Mouse (Mus musculus): Measurements from ENCODE around the gene Foxn3. TPM values are rescaled to one million over a fixed set of nuclear protein-coding genes. Genes with fewer than 3 reads are reported as not detected.

Gene Foxn3
- polyA plus RNA-seq, 1 experiment from 2014 or later: 95.8 TPM

DNA sequence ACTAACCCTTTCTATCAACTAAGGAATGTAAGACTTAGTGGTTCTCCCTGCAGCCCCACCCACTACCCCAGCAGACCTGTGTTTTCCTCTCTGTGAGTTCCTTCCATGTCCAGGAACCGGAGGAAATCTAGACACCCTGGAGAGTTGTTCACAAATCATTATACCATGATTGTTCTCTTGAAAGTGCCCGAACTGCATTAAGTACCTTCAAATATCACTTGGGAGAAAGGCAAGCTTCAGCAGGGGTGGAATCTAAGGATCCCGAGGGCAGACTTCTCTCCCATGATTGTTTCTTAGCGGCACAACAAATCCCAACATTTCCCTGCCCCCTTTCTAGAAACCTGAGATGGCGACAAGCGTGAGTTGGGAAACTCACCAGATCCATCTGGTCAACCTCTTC, 247.5 kb downstream of the Foxn3 start:
- no peak overlapping the region for H3K9ac ChIP-seq (replicated peaks; ENCODE audit: low read depth, low read length)
- no peaks in the 10 kb centered on the region for H3K36me3 ChIP-seq (ENCODE audit: control insufficient read depth, insufficient read depth, low read length)
- H3K4me3 ChIP-seq (ENCODE audit: low read depth, low read length): no peak overlapping the region
- no peak for ATAC-seq (ENCODE audit: low read depth)
- 85% methylated on average over 6 of the region's 6 CpGs for WGBS
- no peaks in the 10 kb centered on the region for H3K9me3 ChIP-seq (ENCODE audit: control insufficient read depth, low read length)
- no peak overlapping the region for H3K4me2 ChIP-seq (ENCODE audit: low read depth, low read length)
- no peaks in the 10 kb centered on the region for H3K27me3 ChIP-seq (ENCODE audit: control insufficient read depth, insufficient read depth, low read length)
- H3K4me1 ChIP-seq (ENCODE audit: control insufficient read depth, insufficient read depth, low read length): peaks cover 12% of the 10 kb centered on the region
- H3K27ac ChIP-seq (ENCODE audit: low read depth, low read length): no peak overlapping the region

DNA sequence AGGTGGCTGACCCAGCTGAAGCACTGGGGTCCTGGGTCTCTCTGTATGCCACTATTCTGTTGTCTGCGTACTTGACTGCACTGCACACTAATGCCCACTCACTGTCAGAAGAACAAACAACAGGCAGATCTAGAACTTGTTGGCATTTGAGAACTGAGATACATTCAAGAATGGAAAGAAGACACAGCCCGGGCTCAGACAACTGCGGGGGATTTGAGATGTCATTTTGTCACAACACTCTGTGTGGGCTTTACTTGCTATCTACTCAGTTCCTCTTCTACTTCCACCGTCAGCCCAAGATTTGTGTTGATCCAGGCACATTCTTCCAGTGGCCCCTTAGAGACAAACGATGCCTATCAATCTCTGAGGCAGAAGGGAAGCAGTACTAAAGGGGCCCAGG, 248.6 kb downstream of the Foxn3 start:
- H3K4me1 ChIP-seq (ENCODE audit: control insufficient read depth, insufficient read depth, low read length): peaks cover 12% of the 10 kb centered on the region
- H3K4me3 ChIP-seq (ENCODE audit: low read depth, low read length): no peak overlapping the region
- H3K9me3 ChIP-seq (ENCODE audit: control insufficient read depth, low read length): no peaks in the 10 kb centered on the region
- WGBS: 59% methylated on average over 5 of the region's 5 CpGs
- no peaks in the 10 kb centered on the region for H3K36me3 ChIP-seq (ENCODE audit: control insufficient read depth, insufficient read depth, low read length)
- H3K27ac ChIP-seq (ENCODE audit: low read depth, low read length): no peak overlapping the region
- H3K4me2 ChIP-seq (ENCODE audit: low read depth, low read length): no peak overlapping the region
- H3K27me3 ChIP-seq (ENCODE audit: control insufficient read depth, insufficient read depth, low read length): no peaks in the 10 kb centered on the region
- H3K9ac ChIP-seq (replicated peaks; ENCODE audit: low read depth, low read length): no peak overlapping the region
- no peak for ATAC-seq (ENCODE audit: low read depth)

DNA sequence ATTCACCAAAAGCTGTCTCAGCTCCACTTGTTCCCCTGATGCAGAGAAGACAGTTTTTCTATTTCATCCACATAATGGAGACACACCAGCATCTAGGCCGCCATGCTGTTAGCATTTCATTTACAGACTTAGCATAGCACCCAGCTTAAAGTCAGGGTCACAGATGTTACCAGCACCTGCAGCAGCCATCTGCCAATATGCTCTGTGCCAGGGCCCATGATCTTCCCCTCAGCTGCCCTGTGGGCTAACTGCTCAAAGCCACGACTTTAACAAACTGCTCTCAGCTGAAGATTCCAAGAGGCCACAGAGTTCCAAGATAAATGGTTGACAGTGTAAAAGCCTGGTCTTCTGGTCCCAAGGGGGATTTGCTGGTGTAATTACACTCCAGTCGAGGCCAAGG, 252.1 kb downstream of the Foxn3 start:
- no peaks in the 10 kb centered on the region for H3K36me3 ChIP-seq (ENCODE audit: control insufficient read depth, insufficient read depth, low read length)
- no peak overlapping the region for H3K9ac ChIP-seq (replicated peaks; ENCODE audit: low read depth, low read length)
- H3K9me3 ChIP-seq (ENCODE audit: control insufficient read depth, low read length): no peaks in the 10 kb centered on the region
- peaks cover 19% of the 10 kb centered on the region; the same call in 1 of the 2 replicates for H3K4me1 ChIP-seq (ENCODE audit: control insufficient read depth, insufficient read depth, low read length)
- H3K4me2 ChIP-seq (ENCODE audit: low read depth, low read length): no peak overlapping the region
- no peak overlapping the region for H3K4me3 ChIP-seq (ENCODE audit: low read depth, low read length)
- ATAC-seq (ENCODE audit: low read depth): no peak; the same call in 1 of the 2 replicates
- H3K27me3 ChIP-seq (ENCODE audit: control insufficient read depth, insufficient read depth, low read length): no peaks in the 10 kb centered on the region
- H3K27ac ChIP-seq (ENCODE audit: low read depth, low read length): no peak overlapping the region
- 31% methylated on average over 3 of the region's 3 CpGs for WGBS

DNA sequence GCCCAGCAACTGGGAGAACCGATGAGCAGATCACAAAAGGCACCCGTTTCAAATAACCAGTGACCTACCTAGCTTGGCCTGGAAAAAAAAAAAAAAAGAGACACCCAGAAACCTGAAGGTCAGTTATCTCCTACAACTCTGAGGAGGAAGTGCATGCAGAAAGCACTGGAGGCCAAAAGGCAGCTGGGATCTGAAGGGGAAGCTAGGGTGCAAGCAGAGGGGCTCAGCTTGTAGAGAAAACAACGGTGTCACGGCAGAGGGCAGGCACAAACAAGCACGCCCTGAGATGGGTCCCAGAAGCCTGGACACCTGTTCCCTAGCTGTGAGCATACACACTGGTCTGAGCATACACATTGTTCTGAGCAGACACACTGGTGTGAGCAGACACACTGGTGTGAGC, 253.4 kb downstream of the Foxn3 start:
- Histone ChIP-seq H3K27ac (ENCODE audit: low read depth, low read length) (no peak overlapping the region), H3K4me3 (ENCODE audit: low read depth, low read length) (no peak overlapping the region), H3K9ac (replicated peaks; ENCODE audit: low read depth, low read length) (no peak overlapping the region), H3K4me2 (ENCODE audit: low read depth, low read length) (no peak overlapping the region), H3K36me3 (ENCODE audit: control insufficient read depth, insufficient read depth, low read length) (no peaks in the 10 kb centered on the region), H3K9me3 (ENCODE audit: control insufficient read depth, low read length) (no peaks in the 10 kb centered on the region), H3K4me1 (ENCODE audit: control insufficient read depth, insufficient read depth, low read length) (peaks cover 30% of the 10 kb centered on the region; the same call in 1 of the 2 replicates), H3K27me3 (ENCODE audit: control insufficient read depth, insufficient read depth, low read length) (no peaks in the 10 kb centered on the region)
- ATAC-seq (ENCODE audit: low read depth): no peak
- 75% methylated on average over 5 of the region's 5 CpGs for whole genome bisulfite sequencing

DNA sequence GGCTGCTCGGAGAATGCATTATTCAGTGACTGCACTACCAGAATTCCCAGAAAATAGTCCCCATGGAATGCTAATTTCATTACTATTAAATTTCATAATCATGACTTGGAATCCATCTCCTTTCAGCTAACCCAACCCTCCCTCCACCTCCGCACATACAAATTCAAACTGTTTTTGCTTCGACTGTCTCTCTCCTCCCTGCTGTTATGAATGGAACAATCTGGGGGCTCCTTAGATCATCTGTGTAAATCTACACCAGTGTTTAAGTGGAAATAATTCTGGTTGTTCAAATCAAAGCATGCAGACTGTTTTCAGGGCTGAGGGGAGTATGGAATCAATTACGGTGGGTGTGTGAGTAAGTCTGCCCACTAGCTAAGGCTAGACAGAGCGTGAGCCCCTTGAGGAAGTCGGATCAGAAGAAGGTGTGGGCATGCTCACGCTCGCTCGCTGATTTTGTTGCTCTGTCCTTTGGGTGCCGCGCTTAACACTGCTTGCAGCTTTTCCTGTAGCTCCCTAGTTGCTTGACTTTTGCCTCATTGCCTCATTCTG, 254.8 kb downstream of the Foxn3 start:
- no peak overlapping the region for H3K4me2 ChIP-seq (ENCODE audit: low read depth, low read length)
- peak overlapping the region; percentile 55; the same call in 1 of the 2 replicates for H3K27ac ChIP-seq (ENCODE audit: low read depth, low read length)
- H3K27me3 ChIP-seq (ENCODE audit: control insufficient read depth, insufficient read depth, low read length): no peaks in the 10 kb centered on the region
- no peak overlapping the region for H3K4me3 ChIP-seq (ENCODE audit: low read depth, low read length)
- no peaks in the 10 kb centered on the region for H3K9me3 ChIP-seq (ENCODE audit: control insufficient read depth, low read length)
- peaks cover 38% of the 10 kb centered on the region for H3K4me1 ChIP-seq (ENCODE audit: control insufficient read depth, insufficient read depth, low read length)
- no peaks in the 10 kb centered on the region for H3K36me3 ChIP-seq (ENCODE audit: control insufficient read depth, insufficient read depth, low read length)
- WGBS: 63% methylated on average over 11 of the region's 11 CpGs
- no peak overlapping the region for H3K9ac ChIP-seq (replicated peaks; ENCODE audit: low read depth, low read length)
- ATAC-seq (ENCODE audit: low read depth): no peak

DNA sequence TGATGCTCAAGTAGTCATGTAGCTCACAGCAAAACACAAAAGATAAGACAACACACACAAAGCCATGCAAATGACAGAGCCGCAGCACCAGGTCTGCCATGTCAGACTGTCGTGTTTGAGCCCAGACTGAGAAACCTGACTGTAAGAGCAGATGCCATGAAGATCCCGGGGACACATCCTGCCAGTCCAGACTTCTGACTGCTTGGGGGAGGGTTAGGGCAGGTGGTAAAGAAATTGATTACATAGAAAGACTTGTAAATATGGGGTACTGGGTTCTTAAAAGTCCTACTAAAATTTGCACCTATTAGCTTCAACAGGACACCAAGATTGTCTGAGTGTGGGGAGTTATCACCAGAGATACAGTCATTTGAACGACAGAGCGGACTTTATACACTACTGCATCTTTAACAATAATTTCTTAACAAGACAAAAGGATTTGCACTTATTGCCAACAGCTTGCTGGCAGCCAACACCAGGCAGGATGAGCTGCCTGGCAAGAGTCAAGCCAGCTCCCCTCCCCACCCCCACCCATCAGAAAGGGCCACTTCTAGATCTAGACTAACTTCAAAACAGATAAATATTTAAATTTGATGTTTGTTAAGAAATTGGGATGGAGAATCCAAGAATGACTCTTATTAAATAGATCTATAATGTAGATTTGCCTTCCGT, 256.7 kb downstream of the Foxn3 start:
- no peak overlapping the region for H3K4me2 ChIP-seq (ENCODE audit: low read depth, low read length)
- H3K27me3 ChIP-seq (ENCODE audit: control insufficient read depth, insufficient read depth, low read length): no peaks in the 10 kb centered on the region
- H3K4me1 ChIP-seq (ENCODE audit: control insufficient read depth, insufficient read depth, low read length): peaks cover 41% of the 10 kb centered on the region
- no peak overlapping the region for H3K9ac ChIP-seq (replicated peaks; ENCODE audit: low read depth, low read length)
- 52% methylated on average over 6 of the region's 6 CpGs for WGBS
- no peaks in the 10 kb centered on the region for H3K9me3 ChIP-seq (ENCODE audit: control insufficient read depth, low read length)
- H3K36me3 ChIP-seq (ENCODE audit: control insufficient read depth, insufficient read depth, low read length): no peaks in the 10 kb centered on the region
- peak overlapping the region; percentile 24; the same call in 1 of the 2 replicates for H3K27ac ChIP-seq (ENCODE audit: low read depth, low read length)
- no peak overlapping the region for H3K4me3 ChIP-seq (ENCODE audit: low read depth, low read length)
- ATAC-seq (ENCODE audit: low read depth): no peak

DNA sequence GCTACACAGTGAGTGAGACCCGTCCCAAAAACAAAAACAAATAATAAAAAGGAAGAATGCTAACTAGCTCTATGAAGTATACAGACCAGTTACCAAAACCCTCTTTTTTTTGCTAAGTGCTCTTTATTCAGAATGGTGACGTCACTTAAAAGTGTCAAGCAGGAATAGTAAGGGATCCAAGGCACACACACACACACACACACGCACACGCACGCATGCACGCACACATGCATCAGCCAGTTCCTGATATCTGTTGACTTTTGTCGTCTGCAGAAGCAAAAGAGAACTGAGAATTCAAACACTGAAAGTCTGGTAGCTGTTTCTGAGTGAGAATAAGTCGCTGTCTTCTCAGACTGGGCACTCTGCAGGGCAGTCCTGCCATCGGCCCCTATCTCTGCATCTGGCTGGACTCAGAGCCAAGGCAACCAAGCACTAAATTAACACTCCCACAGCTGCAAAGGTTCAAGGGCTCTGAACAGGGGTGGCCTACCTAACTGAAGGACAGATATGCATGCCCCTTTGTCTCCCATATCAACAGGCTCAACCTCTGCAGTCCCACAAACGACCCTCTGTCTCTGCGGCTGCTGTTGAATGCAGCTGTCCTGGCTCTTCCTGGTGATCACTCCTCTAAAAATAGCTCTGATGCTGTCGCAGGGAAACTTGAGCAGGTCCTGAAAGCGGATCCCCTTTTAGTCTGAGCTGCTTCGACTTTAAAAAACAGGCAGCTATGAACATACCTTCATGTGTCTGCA, 257.4 kb downstream of the Foxn3 start:
- Histone ChIP-seq H3K9me3 (ENCODE audit: control insufficient read depth, low read length) (no peaks in the 10 kb centered on the region), H3K4me2 (ENCODE audit: low read depth, low read length) (no peak overlapping the region), H3K27ac (ENCODE audit: low read depth, low read length) (peak overlapping the region; percentile 46), H3K4me3 (ENCODE audit: low read depth, low read length) (no peak overlapping the region), H3K9ac (replicated peaks; ENCODE audit: low read depth, low read length) (no peak overlapping the region), H3K27me3 (ENCODE audit: control insufficient read depth, insufficient read depth, low read length) (no peaks in the 10 kb centered on the region), H3K36me3 (ENCODE audit: control insufficient read depth, insufficient read depth, low read length) (no peaks in the 10 kb centered on the region), H3K4me1 (ENCODE audit: control insufficient read depth, insufficient read depth, low read length) (peaks cover 34% of the 10 kb centered on the region)
- ATAC-seq (ENCODE audit: low read depth): peak; percentile 18; the same call in 1 of the 2 replicates
- WGBS: 60% methylated on average over 14 of the region's 14 CpGs

DNA sequence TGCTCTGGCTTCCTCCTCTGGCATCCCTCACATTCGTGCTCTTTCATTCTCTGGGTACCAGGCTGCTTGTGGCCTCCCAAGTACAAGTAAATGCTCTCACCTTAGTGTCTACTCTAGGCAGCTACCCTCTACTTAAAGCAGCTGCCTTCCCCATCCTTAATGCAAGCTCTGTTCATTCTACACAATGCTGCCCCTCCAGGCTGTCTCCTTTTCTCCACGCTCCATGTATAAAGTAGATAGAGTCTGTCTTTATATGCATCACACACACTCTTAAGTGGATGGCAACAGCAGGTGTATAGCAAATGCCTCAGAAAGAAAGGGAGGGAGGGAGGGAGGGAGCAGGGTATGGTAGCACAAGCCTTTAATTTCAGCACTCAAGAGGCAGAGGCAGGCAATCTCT, 258.1 kb downstream of the Foxn3 start:
- Histone ChIP-seq H3K27ac (ENCODE audit: low read depth, low read length) (no peak overlapping the region), H3K4me2 (ENCODE audit: low read depth, low read length) (no peak overlapping the region), H3K27me3 (ENCODE audit: control insufficient read depth, insufficient read depth, low read length) (no peaks in the 10 kb centered on the region), H3K36me3 (ENCODE audit: control insufficient read depth, insufficient read depth, low read length) (no peaks in the 10 kb centered on the region), H3K4me1 (ENCODE audit: control insufficient read depth, insufficient read depth, low read length) (peaks cover 32% of the 10 kb centered on the region), H3K9ac (replicated peaks; ENCODE audit: low read depth, low read length) (no peak overlapping the region), H3K4me3 (ENCODE audit: low read depth, low read length) (no peak overlapping the region), H3K9me3 (ENCODE audit: control insufficient read depth, low read length) (no peaks in the 10 kb centered on the region)
- 49% methylated on average over 2 of the region's 2 CpGs for WGBS
- no peak; the same call in 1 of the 2 replicates for ATAC-seq (ENCODE audit: low read depth)

DNA sequence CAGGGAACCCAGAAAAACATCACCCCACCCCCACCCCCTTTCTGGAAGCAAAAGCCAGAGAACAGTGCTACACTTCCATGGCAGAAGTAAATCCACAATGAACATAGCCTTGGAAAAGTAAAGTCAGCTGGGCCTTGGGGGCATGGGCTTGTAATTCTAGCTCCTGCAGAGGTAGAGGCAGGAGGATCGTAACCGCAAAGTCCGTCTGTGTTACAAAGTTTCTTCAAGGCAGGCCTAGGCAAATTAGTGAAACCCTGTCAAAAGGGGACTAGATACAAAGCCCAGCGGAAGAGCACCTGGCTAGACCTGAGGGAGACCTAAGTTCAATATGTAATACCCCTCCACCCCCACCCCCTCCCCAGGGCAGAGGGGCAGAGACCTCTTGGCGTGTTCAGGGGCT, 259.3 kb downstream of the Foxn3 start:
- WGBS: 75% methylated on average over 5 of the region's 5 CpGs
- peaks cover 37% of the 10 kb centered on the region for H3K4me1 ChIP-seq (ENCODE audit: control insufficient read depth, insufficient read depth, low read length)
- no peaks in the 10 kb centered on the region for H3K9me3 ChIP-seq (ENCODE audit: control insufficient read depth, low read length)
- H3K27ac ChIP-seq (ENCODE audit: low read depth, low read length): no peak overlapping the region
- no peaks in the 10 kb centered on the region for H3K36me3 ChIP-seq (ENCODE audit: control insufficient read depth, insufficient read depth, low read length)
- no peak overlapping the region for H3K4me2 ChIP-seq (ENCODE audit: low read depth, low read length)
- no peak for ATAC-seq (ENCODE audit: low read depth)
- H3K4me3 ChIP-seq (ENCODE audit: low read depth, low read length): no peak overlapping the region
- H3K27me3 ChIP-seq (ENCODE audit: control insufficient read depth, insufficient read depth, low read length): no peaks in the 10 kb centered on the region
- no peak overlapping the region for H3K9ac ChIP-seq (replicated peaks; ENCODE audit: low read depth, low read length)
